Mouse (Mus musculus): ENCODE results near the gene Bcas3.

Bcas3 gene

GRCm38 (mm10) chr11:85667176-85667575 is 314.2 kb downstream of the Bcas3 start:
- DNase-seq (ENCODE audit: low read depth, low spot score), result no peak

GRCm38 (mm10) chr11:85667741-85668140 is 314.8 kb downstream of the Bcas3 start:
- no peak for DNase-seq (ENCODE audit: low read depth, low spot score)

GRCm38 (mm10) chr11:85672881-85673475 is 320.0 kb downstream of the Bcas3 start:
- no peak for DNase-seq (ENCODE audit: low read depth, low spot score)

GRCm38 (mm10) chr11:85675244-85675643 is 322.3 kb downstream of the Bcas3 start:
- no peak for DNase-seq (ENCODE audit: low read depth, low spot score)

GRCm38 (mm10) chr11:85676357-85677004 is 323.5 kb downstream of the Bcas3 start:
- DNase-seq (ENCODE audit: low read depth, low spot score), result no peak

- DNase-seq (ENCODE audit: low read depth, low spot score), result no peak
Observed at GRCm38 (mm10) chr11:85678666-85679065, 325.7 kb downstream of the Bcas3 start.

GRCm38 (mm10) chr11:85681580-85682419 is 328.8 kb downstream of the Bcas3 start:
- DNase-seq (ENCODE audit: low read depth, low spot score), result no peak

- DNase-seq (ENCODE audit: low read depth, low spot score), result no peak
Observed at GRCm38 (mm10) chr11:85684981-85685380, 332.0 kb downstream of the Bcas3 start.

- no peak for DNase-seq (ENCODE audit: low read depth, low spot score)
Observed at GRCm38 (mm10) chr11:85687816-85688439, 335.0 kb downstream of the Bcas3 start.

- DNase-seq (ENCODE audit: low read depth, low spot score), result no peak
Observed at GRCm38 (mm10) chr11:85688440-85688838, 335.5 kb downstream of the Bcas3 start.

GRCm38 (mm10) chr11:85689226-85689625 is 336.3 kb downstream of the Bcas3 start:
- no peak for DNase-seq (ENCODE audit: low read depth, low spot score)

- no peak for DNase-seq (ENCODE audit: low read depth, low spot score)
Observed at GRCm38 (mm10) chr11:85691285-85691684, 338.3 kb downstream of the Bcas3 start.

- DNase-seq (ENCODE audit: low read depth, low spot score), result no peak
Observed at GRCm38 (mm10) chr11:85695614-85696263, 342.8 kb downstream of the Bcas3 start.

- DNase-seq (ENCODE audit: low read depth, low spot score), result no peak
Observed at GRCm38 (mm10) chr11:85696491-85697398, 343.8 kb downstream of the Bcas3 start.

- no peak for DNase-seq (ENCODE audit: low read depth, low spot score)
Observed at GRCm38 (mm10) chr11:85697468-85697867, 344.5 kb downstream of the Bcas3 start.

- DNase-seq (ENCODE audit: low read depth, low spot score), result no peak
Observed at GRCm38 (mm10) chr11:85698242-85698641, 345.3 kb downstream of the Bcas3 start.

GRCm38 (mm10) chr11:85704062-85704748 is 351.2 kb downstream of the Bcas3 start:
- no peak for DNase-seq (ENCODE audit: low read depth, low spot score)

- no peak for DNase-seq (ENCODE audit: low read depth, low spot score)
Observed at GRCm38 (mm10) chr11:85706630-85707029, 353.7 kb downstream of the Bcas3 start.

GRCm38 (mm10) chr11:85707496-85707895 is 354.5 kb downstream of the Bcas3 start:
- no peak for DNase-seq (ENCODE audit: low read depth, low spot score)

GRCm38 (mm10) chr11:85709147-85709546 is 356.2 kb downstream of the Bcas3 start:
- DNase-seq (ENCODE audit: low read depth, low spot score), result no peak

Data from skeletal muscle tissue, adult 2 months (tissue).